Mouse (Mus musculus) T-helper 1 cell (primary cell): ENCODE data around the gene Prdm4.

Experiments used
- in situ Hi-C: fragments of 300-600 bp; cut with MboI, MseI; formaldehyde crosslinking; loops from one replicate; pipeline ENCODE4 v1.15.1; 2025; ENCODE audit warnings: high pct_unique_total_duplicates

Prdm4 gene

GRCm38 (mm10) chr10:85916498-85917309 is at the start of gene Prdm4:
Gene Prdm4, minus strand, starts transcription at chr10:85917142.
- in situ Hi-C loops = no loop called here

- in situ Hi-C loops = loop anchor here (5.0 kb wide), 2 partner anchors 331 to 486 kb away; no protein-coding TSS in a partner anchor
Measured at GRCm38 (mm10) chr10:85966476-85966875, 49.5 kb upstream of the Prdm4 start.

- in situ Hi-C loops = no loop called here
Measured at GRCm38 (mm10) chr10:85964316-85964715, 47.4 kb upstream of the Prdm4 start.

GRCm38 (mm10) chr10:85962897-85963296 is 46.0 kb upstream of the Prdm4 start:
- in situ Hi-C loops = no loop called here

GRCm38 (mm10) chr10:85957464-85957950 is 40.6 kb upstream of the Prdm4 start, which contains the start of gene Rtcb:
Gene Rtcb, minus strand, starts transcription at chr10:85957823.
- in situ Hi-C loops = loop anchor here (5.0 kb wide), 1 partner anchor 80 kb away; no protein-coding TSS in a partner anchor

- in situ Hi-C loops = loop anchor here (5.0 kb wide), 1 partner anchor 80 kb away; no protein-coding TSS in a partner anchor
Measured at GRCm38 (mm10) chr10:85956871-85957419, 40.0 kb upstream of the Prdm4 start.

GRCm38 (mm10) chr10:85954429-85954828 is 37.5 kb upstream of the Prdm4 start:
- in situ Hi-C loops = no loop called here

GRCm38 (mm10) chr10:85953401-85953800 is 36.5 kb upstream of the Prdm4 start:
- in situ Hi-C loops = no loop called here

GRCm38 (mm10) chr10:85951765-85952443 is 35.0 kb upstream of the Prdm4 start:
- in situ Hi-C loops = no loop called here

- in situ Hi-C loops = loop anchor here (10.0 kb wide), 1 partner anchor 756 kb away; the partner anchor contains the start of genes Hsp90b1 and Ttc41
Measured at GRCm38 (mm10) chr10:85948483-85949196, 31.7 kb upstream of the Prdm4 start.

GRCm38 (mm10) chr10:85936280-85936965 is 19.5 kb upstream of the Prdm4 start:
- in situ Hi-C loops = no loop called here

- in situ Hi-C loops = no loop called here
Measured at GRCm38 (mm10) chr10:85929962-85930361, 13.0 kb upstream of the Prdm4 start.

- in situ Hi-C loops = no loop called here
Measured at GRCm38 (mm10) chr10:85929208-85929591, 12.3 kb upstream of the Prdm4 start.

GRCm38 (mm10) chr10:85928499-85929207 is 11.7 kb upstream of the Prdm4 start:
- in situ Hi-C loops = no loop called here

GRCm38 (mm10) chr10:85927676-85928445 is 10.9 kb upstream of the Prdm4 start, which contains the start of gene Ascl4:
Gene Ascl4, plus strand, starts transcription at chr10:85927681.
- in situ Hi-C loops = no loop called here

GRCm38 (mm10) chr10:85879886-85880486 is 37.0 kb downstream of the Prdm4 start:
- in situ Hi-C loops = loop anchor here (5.0 kb wide), 1 partner anchor 77 kb away; the partner anchor contains the start of gene Rtcb

GRCm38 (mm10) chr10:85875812-85876211 is 41.1 kb downstream of the Prdm4 start:
- in situ Hi-C loops = loop anchor here (5.0 kb wide), 1 partner anchor 81 kb away; the partner anchor contains the start of gene Rtcb

GRCm38 (mm10) chr10:85873861-85874544 is 42.9 kb downstream of the Prdm4 start:
- in situ Hi-C loops = loop anchor here (5.0 kb wide), 1 partner anchor 33 kb away; no protein-coding TSS in a partner anchor
